Mouse (Mus musculus) embryonic facial prominence, embryonic 11.5 days (tissue): Measurements from ENCODE around the gene Itgb6. TPM values are rescaled to one million over a fixed set of nuclear protein-coding genes. Genes with fewer than 3 reads are reported as not detected.

Source experiments
- ATAC-seq: fragments of 200-750 bp; cut with Nextera tagmentation; replicated peaks from 2 replicates; pipeline ENCODE4 v1.8.0; 2017; ENCODE audit warnings: low read depth; ENCODE audit not compliant: insufficient number of reproducible peaks, low FRiP score, low TSS enrichment
- DNase-seq: peaks from one replicate; pipeline ENCODE4 v3.0.0-alpha.2; 2015; ENCODE audit warnings: low spot score
- H3K27ac ChIP-seq: fragments of 300-500 bp; sonication (generic); replicated peaks from 2 replicates; pipeline ENCODE4 v1.5.1; 2014; ENCODE audit warnings: mild to moderate bottlenecking, low read depth, low read length, control low read depth
- H3K27me3 ChIP-seq: fragments of 300-500 bp; sonication (generic); 2 replicates; pipeline ENCODE4 v1.6.1; 2014; ENCODE audit warnings: mild to moderate bottlenecking, low read length, moderate library complexity, mixed read lengths; ENCODE audit not compliant: control insufficient read depth, insufficient read depth
- H3K36me3 ChIP-seq: fragments of 300-500 bp; sonication (generic); replicated peaks from 2 replicates; pipeline ENCODE4 v1.6.1; 2014; ENCODE audit warnings: low read depth, mild to moderate bottlenecking, low read length, moderate library complexity, mixed read lengths; ENCODE audit not compliant: control insufficient read depth, insufficient read depth
- H3K4me1 ChIP-seq: fragments of 300-500 bp; sonication (generic); 2 replicates; pipeline ENCODE4 v1.6.1; 2014; ENCODE audit warnings: low read length, mixed read lengths; ENCODE audit not compliant: control insufficient read depth, insufficient read depth
- H3K4me2 ChIP-seq: fragments of 300-500 bp; sonication (generic); 2 replicates; pipeline ENCODE4 v1.6.1; 2014; ENCODE audit warnings: low read depth, mild to moderate bottlenecking, control low read depth, low read length, moderate library complexity
- H3K4me3 ChIP-seq: fragments of 300-500 bp; sonication (generic); 2 replicates; pipeline ENCODE4 v1.5.1; 2014; ENCODE audit warnings: low read depth, low read length, control low read depth
- H3K9ac ChIP-seq: fragments of 300-500 bp; sonication (generic); replicated peaks from 2 replicates; pipeline ENCODE4 v1.6.1; 2014; ENCODE audit warnings: mild to moderate bottlenecking, control low read depth, low read length
- H3K9me3 ChIP-seq: fragments of 300-500 bp; sonication (generic); replicated peaks from 2 replicates; pipeline ENCODE4 v1.6.1; 2016; ENCODE audit warnings: mild to moderate bottlenecking, low read length, inconsistent platforms, mixed read lengths; ENCODE audit not compliant: control insufficient read depth
- WGBS: fragments of 180-500 bp; shearing (Covaris S2); extraction: QIAGEN DNeasy Blood & Tissue Kit; methylation state at CpG from one replicate; pipeline ENCODE4 v1.1.7; 2014; 5-methylcytosine and 5-hydroxymethylcytosine counted together
- polyA plus RNA-seq: library from polyadenylated mRNA; unstranded; fragments of >200 nt; fragmentation: Nextera tagmentation; extraction: Ambion mirVana; gene quantifications from 2 replicates; pipeline ENCODE4 v1.2.1, GENCODE M21; 2014

Gene Itgb6
- polyA plus RNA-seq, 1 experiment from 2014 or later = 1.9 TPM

DNA sequence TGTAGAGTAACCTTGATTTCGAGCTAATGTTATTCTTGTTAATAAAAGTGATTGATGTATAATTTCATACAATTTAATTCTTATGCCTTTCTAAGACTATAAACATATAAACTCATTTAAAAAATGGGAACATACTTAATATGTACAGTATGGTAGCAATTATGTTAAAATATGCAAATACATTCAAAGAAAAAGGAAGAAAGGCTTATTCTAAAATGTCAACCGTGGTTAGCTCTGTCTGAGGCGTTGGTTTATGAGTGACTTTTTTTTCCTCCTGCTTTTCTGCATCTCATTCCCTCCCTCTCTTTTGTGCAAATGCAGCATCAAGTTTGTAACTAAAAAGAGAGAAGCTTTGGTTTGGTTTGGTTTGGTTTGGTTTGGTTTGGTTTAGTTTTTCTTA, 79.0 kb downstream of the Itgb6 start:
- WGBS = 78% methylated on average over 3 of the region's 3 CpGs
- no peaks in the 10 kb centered on the region for H3K9me3 ChIP-seq
- H3K4me3 ChIP-seq = no peak overlapping the region
- DNase-seq (no peak), ATAC-seq (no peak)
- H3K9ac ChIP-seq = no peak overlapping the region
- no peak overlapping the region for H3K27ac ChIP-seq
- H3K27me3 ChIP-seq = no peaks in the 10 kb centered on the region
- no peaks in the 10 kb centered on the region for H3K4me1 ChIP-seq
- no peaks in the 10 kb centered on the region for H3K36me3 ChIP-seq
- H3K4me2 ChIP-seq = no peak overlapping the region

DNA sequence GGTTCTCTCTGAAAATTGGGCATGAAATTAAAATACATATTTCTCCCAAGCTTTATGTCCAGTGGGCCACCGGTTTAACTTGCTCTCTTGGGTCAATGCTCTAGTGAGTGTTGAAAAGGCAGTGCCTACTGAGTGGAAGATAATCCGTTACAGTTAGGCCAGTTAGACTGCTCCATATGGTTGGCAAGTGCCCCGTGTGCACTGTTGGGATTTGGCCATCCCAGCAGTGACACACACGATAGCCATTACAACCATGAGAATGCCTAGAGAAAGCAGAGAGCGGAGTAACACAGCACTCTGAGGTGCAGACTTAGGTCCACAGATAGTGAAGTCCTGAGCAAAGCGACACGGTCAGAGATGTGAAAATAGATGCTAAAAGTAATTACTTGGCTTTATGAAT, 79.8 kb downstream of the Itgb6 start:
- no peaks in the 10 kb centered on the region for H3K27me3 ChIP-seq
- H3K4me1 ChIP-seq = no peaks in the 10 kb centered on the region
- WGBS = 93% methylated on average over 7 of the region's 7 CpGs
- no peak overlapping the region for H3K9ac ChIP-seq
- H3K27ac ChIP-seq = no peak overlapping the region
- no peak overlapping the region for H3K4me3 ChIP-seq
- ATAC-seq (no peak), DNase-seq (no peak)
- H3K36me3 ChIP-seq = no peaks in the 10 kb centered on the region
- H3K9me3 ChIP-seq = no peaks in the 10 kb centered on the region
- no peak overlapping the region for H3K4me2 ChIP-seq

GRCm38 (mm10) chr2:60640342-60640672, 82.1 kb downstream of the Itgb6 start:
- Histone ChIP-seq H3K4me3 (no peak overlapping the region), H3K9me3 (no peaks in the 10 kb centered on the region), H3K36me3 (no peaks in the 10 kb centered on the region), H3K4me1 (no peaks in the 10 kb centered on the region), H3K4me2 (no peak overlapping the region), H3K9ac (no peak overlapping the region), H3K27ac (no peak overlapping the region), H3K27me3 (no peaks in the 10 kb centered on the region)
- DNase-seq (no peak), ATAC-seq (no peak)
- 65% methylated on average over 7 of the region's 7 CpGs for WGBS

DNA sequence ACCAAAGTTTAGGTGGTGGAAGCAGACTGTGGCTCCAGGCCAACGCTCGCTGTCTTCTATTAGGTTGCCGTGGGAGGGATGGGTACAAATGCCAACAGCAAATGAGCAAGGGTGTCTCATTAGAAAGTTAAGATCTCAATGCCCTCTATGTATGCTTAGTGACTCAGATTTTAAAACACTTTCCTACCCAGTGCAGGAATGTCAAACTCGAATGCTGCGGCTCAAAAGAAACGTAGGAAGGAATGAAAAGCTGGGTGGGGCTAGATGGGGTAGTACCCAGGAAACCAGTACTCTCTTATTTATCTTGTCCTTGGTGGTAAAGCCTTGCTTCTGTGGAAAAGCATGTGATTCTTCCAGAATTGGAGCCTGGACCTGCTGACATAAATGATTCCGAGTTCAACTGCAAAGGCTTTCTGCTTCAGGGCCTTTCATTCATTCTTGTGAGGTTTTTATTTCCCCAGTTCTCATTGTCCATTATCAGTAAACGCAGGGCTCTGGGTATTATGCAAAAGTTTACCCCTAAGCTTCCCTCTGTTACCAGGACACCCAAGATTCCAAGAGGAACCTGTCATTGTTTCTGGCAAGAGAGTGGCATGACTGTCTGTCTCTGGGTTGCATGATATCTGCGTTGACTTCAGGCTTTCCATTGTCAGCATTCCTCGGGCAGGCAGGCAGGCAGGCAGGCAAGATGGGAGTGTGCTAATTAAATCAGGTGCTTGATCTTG, 82.7 kb downstream of the Itgb6 start:
- no peaks in the 10 kb centered on the region for H3K27me3 ChIP-seq
- H3K4me2 ChIP-seq = no peak overlapping the region
- ATAC-seq = no peak
- 84% methylated on average over 10 of the region's 10 CpGs for WGBS
- no peak overlapping the region for H3K9ac ChIP-seq
- H3K4me1 ChIP-seq = no peaks in the 10 kb centered on the region
- H3K9me3 ChIP-seq = no peaks in the 10 kb centered on the region
- H3K27ac ChIP-seq = no peak overlapping the region
- no peaks in the 10 kb centered on the region for H3K36me3 ChIP-seq
- no peak overlapping the region for H3K4me3 ChIP-seq
- DNase-seq = no peak

GRCm38 (mm10) chr2:60636910-60637761, 85.3 kb downstream of the Itgb6 start:
- Histone ChIP-seq H3K4me3 (no peak overlapping the region), H3K36me3 (no peaks in the 10 kb centered on the region), H3K27ac (no peak overlapping the region), H3K27me3 (no peaks in the 10 kb centered on the region), H3K9me3 (no peaks in the 10 kb centered on the region), H3K4me2 (no peak overlapping the region), H3K4me1 (no peaks in the 10 kb centered on the region), H3K9ac (no peak overlapping the region)
- 66% methylated on average over 20 of the region's 20 CpGs for WGBS
- ATAC-seq (no peak), DNase-seq (no peak)

DNA sequence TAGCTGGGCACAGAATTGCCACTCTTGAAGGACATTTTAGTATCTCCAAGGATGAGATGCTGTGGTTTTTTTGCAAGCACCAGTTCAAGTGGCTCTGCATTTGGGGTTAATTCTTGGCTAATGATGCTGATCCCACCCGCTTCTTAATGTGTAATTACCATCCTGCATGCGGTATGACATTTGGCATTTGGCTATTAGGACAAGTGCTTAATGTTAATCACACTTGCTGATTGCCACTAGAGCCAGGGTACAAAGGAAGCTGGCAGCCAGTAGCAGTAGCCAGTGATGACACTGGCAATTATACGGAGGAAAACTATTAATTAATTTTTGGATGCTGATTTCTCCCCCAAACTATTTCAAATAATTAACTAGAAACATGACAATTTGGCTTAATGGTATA, 86.0 kb downstream of the Itgb6 start:
- no peaks in the 10 kb centered on the region for H3K27me3 ChIP-seq
- H3K4me1 ChIP-seq = no peaks in the 10 kb centered on the region
- DNase-seq = no peak
- H3K4me3 ChIP-seq = no peak overlapping the region
- WGBS = 55% methylated on average over 3 of the region's 3 CpGs
- no peak overlapping the region for H3K4me2 ChIP-seq
- ATAC-seq = no peak
- no peaks in the 10 kb centered on the region for H3K36me3 ChIP-seq
- H3K27ac ChIP-seq = no peak overlapping the region
- H3K9me3 ChIP-seq = no peaks in the 10 kb centered on the region
- H3K9ac ChIP-seq = no peak overlapping the region

GRCm38 (mm10) chr2:60636038-60636437, 86.4 kb downstream of the Itgb6 start:
- Histone ChIP-seq H3K4me3 (no peak overlapping the region), H3K4me2 (no peak overlapping the region), H3K27me3 (no peaks in the 10 kb centered on the region), H3K4me1 (no peaks in the 10 kb centered on the region), H3K36me3 (no peaks in the 10 kb centered on the region), H3K9ac (no peak overlapping the region), H3K27ac (no peak overlapping the region), H3K9me3 (no peaks in the 10 kb centered on the region)
- 49% methylated on average over 6 of the region's 6 CpGs for WGBS
- DNase-seq = peak; percentile 48
- peak; percentile 86 for ATAC-seq

DNA sequence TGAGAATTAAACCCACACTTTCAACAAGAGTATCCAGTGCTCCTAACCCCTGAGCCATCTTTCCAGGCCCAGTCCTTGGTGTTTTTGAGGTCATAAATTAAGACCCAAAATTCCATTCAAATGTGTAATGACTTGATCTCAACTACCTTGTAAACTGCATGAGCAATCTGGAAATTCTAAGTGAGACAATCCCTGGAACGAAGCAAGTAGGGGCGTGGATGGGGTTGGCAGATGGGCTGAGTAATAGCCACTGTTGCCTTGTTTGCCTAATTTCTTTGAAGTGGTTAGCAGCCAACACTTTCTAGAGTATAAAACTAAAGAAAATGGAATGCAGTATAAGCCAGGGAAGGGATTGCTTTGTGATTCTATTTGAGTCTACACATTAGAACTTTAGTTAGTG, 89.7 kb downstream of the Itgb6 start:
- no peaks in the 10 kb centered on the region for H3K36me3 ChIP-seq
- DNase-seq (no peak), ATAC-seq (no peak)
- H3K4me2 ChIP-seq = no peak overlapping the region
- no peak overlapping the region for H3K9ac ChIP-seq
- no peaks in the 10 kb centered on the region for H3K27me3 ChIP-seq
- WGBS = 95% methylated on average over 2 of the region's 2 CpGs
- H3K4me1 ChIP-seq = no peaks in the 10 kb centered on the region
- no peak overlapping the region for H3K27ac ChIP-seq
- H3K4me3 ChIP-seq = no peak overlapping the region
- H3K9me3 ChIP-seq = no peaks in the 10 kb centered on the region
